In the genomic region with DNA sequence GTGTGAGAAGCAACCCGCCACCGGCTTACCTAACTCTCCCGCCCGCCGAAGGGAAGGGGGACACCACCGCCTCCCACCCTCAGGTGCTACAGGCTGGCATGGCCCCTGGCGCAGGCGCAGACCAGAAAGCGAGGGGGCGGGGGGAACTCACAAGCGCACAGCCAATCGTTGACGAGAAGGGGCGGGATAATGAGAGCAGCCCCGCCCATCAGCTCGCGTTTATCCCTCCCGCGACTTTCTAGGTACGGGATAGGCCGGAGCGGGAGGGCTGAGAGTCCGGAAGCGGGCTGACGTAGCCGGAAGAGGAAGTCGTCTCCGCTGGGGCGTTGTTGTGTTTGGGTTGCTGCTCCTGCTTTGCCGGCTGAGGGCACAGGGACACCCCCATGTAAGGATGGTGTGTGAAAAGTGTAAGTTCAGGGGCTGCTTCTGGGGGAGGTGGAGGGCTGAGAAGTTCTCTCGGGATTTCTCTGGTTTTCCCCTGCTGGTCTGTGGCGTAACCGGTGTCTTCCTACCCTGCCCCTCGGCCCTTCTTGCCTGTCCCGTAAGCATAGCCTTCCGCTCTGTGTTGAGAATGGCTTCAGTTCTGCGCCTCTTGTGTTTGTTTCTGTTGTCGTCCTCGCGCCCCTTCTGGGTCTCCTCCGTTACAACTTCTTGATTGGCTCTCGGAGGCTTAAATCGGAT, we compare ENCODE assay signal across 8 mouse cellular contexts. TPM values are rescaled to one million over a fixed set of nuclear protein-coding genes. Genes with fewer than 3 reads are reported as not detected.
DNase-seq lines count a peak whose midpoint lies in the region; ATAC-seq and TF ChIP-seq lines count a peak whose summit lies in the region.

Gene Pigf (minus strand): TSS at position 138 of the 681 bp plus-strand sequence.
Gene Cript (plus strand): TSS at position 282 of the 681 bp plus-strand sequence.

- TF ChIP-seq RAD21 in MEL (IDR thresholded peaks at IDR 0.05; ENCODE audit: low read depth, low read length), result no peak

- TF ChIP-seq EP300 in MEL (IDR thresholded peaks at IDR 0.05; ENCODE audit: low read depth in 1 of 2, low read length in 2 of 2), result no peak

- peak within 1 kb of the TSS; percentile 75 to 83 for H3K4me3 ChIP-seq in MEL (ENCODE audit: control insufficient read depth in 1 of 2, insufficient read depth in 1 of 2, low read depth in 2 of 2, low read length in 2 of 2)
- H3K4me3 ChIP-seq in cerebellum, adult 2 months (replicated peaks; ENCODE audit: insufficient read depth, low read depth, low read length), result peak within 1 kb of the TSS; percentile 84
- H3K4me3 ChIP-seq in forebrain, postnatal 0 days (ENCODE audit: low read depth, low read length), result peak within 1 kb of the TSS; percentile 88
- H3K4me3 ChIP-seq in lung, embryonic 15.5 days, result peak within 1 kb of the TSS; percentile 75

- peak within 1 kb of the TSS; percentile 98 for H3K4me2 ChIP-seq in forebrain, postnatal 0 days (ENCODE audit: low read depth)
- peak within 1 kb of the TSS; percentile 96 for H3K4me2 ChIP-seq in lung, embryonic 15.5 days

- H3K4me1 ChIP-seq in MEL (ENCODE audit: control insufficient read depth in 1 of 2, insufficient read depth in 2 of 2, low read length in 2 of 2), result peaks cover 0 to 4% of the 10 kb centered on the region in 2 experiments; a peak in 3 of 4 replicates
- peaks cover 4% of the 10 kb centered on the region; the same call in 1 of the 2 replicates for H3K4me1 ChIP-seq in cerebellum, adult 2 months (ENCODE audit: control insufficient read depth, insufficient read depth, low read length)
- H3K4me1 ChIP-seq in forebrain, postnatal 0 days (ENCODE audit: insufficient read depth), result peaks cover 5% of the 10 kb centered on the region
- H3K4me1 ChIP-seq in lung, embryonic 15.5 days, result peaks cover 9% of the 10 kb centered on the region; the same call in 1 of the 2 replicates

- DNase-seq in MEL (ENCODE audit: low read depth, low spot score), result peak; percentile 98
- DNase-seq in cerebellum, adult 2 months, result peak; percentile 98
- DNase-seq in forebrain, postnatal 0 days, result peak; percentile 99
- peak; percentile 98 for DNase-seq in heart, postnatal 4 days
- DNase-seq in layer of hippocampus, adult 8-10 months (ENCODE audit: low spot score in 2 of 2), result peak; percentile 97 to 98
- DNase-seq in ovary, adult 18-20 months (ENCODE audit: low spot score), result peak; percentile 95
- peak; percentile 99 for DNase-seq in thymus, postnatal 0 days (ENCODE audit: low spot score)

- peaks cover 3% of the 10 kb centered on the region for H3K79me2 ChIP-seq in MEL (ENCODE audit: control insufficient read depth, insufficient read depth, low read length, poor library complexity)

- no peaks in the 10 kb centered on the region for H3K9me3 ChIP-seq in MEL (replicated peaks; ENCODE audit: insufficient read depth, low read length)
- H3K9me3 ChIP-seq in forebrain, postnatal 0 days (ENCODE audit: low read length), result no peaks in the 10 kb centered on the region
- H3K9me3 ChIP-seq in lung, embryonic 15.5 days, result no peaks in the 10 kb centered on the region

- H3K27ac ChIP-seq in MEL (ENCODE audit: control insufficient read depth, low read depth, low read length), result peak within 1 kb of the TSS; percentile 2; the same call in 1 of the 2 replicates
- peak within 1 kb of the TSS; percentile 23; the same call in 1 of the 2 replicates for H3K27ac ChIP-seq in cerebellum, adult 2 months (ENCODE audit: insufficient read depth, low read length)
- peak within 1 kb of the TSS; percentile 50 for H3K27ac ChIP-seq in forebrain, postnatal 0 days (ENCODE audit: low read depth, low read length)
- H3K27ac ChIP-seq in lung, embryonic 15.5 days, result peak within 1 kb of the TSS; percentile 33

- H3K36me3 ChIP-seq in MEL (ENCODE audit: control insufficient read depth in 1 of 2, insufficient read depth in 2 of 2, low read length in 2 of 2), result peaks cover 3 to 9% of the 10 kb centered on the region in 2 experiments; a peak in 2 of 4 replicates
- no peaks in the 10 kb centered on the region; the same call in none of the 2 replicates for H3K36me3 ChIP-seq in forebrain, postnatal 0 days (ENCODE audit: insufficient read depth)
- peaks cover 10% of the 10 kb centered on the region for H3K36me3 ChIP-seq in lung, embryonic 15.5 days

- TF ChIP-seq CTCF in MEL (IDR thresholded peaks at IDR 0.05 in 2 of 3, conservative IDR thresholded peaks at IDR 0.05 in 1 of 3; ENCODE audit: control insufficient read depth in 1 of 3, insufficient read depth in 1 of 3, low read depth in 2 of 3, low read length in 3 of 3, poor library complexity in 1 of 3, severe bottlenecking in 1 of 3), result no peak
- no peak for TF ChIP-seq CTCF in cerebellum, adult 2 months (IDR thresholded peaks at IDR 0.05; ENCODE audit: borderline replicate concordance, insufficient read depth, low read depth, low read length)
- TF ChIP-seq CTCF in forebrain, postnatal 0 days (IDR thresholded peaks at IDR 0.05; ENCODE audit: low read depth), result peak; percentile 38

- 1% methylated on average over 43 of the region's 43 CpGs for WGBS in cerebellum, adult 2 months
- WGBS in forebrain, postnatal 0 days, result 3% methylated on average over 43 of the region's 43 CpGs
- under 1% methylated on average over 43 of the region's 43 CpGs for WGBS in lung, embryonic 15.5 days

- peak in 1 of 2 experiments; percentile 81 for TF ChIP-seq POLR2A in MEL (IDR thresholded peaks at IDR 0.05; ENCODE audit: control insufficient read depth in 1 of 2, insufficient read depth in 1 of 2, low read depth in 1 of 2, low read length in 2 of 2, poor library complexity in 1 of 2)
- peak; percentile 97 for TF ChIP-seq POLR2A in cerebellum, adult 2 months (IDR thresholded peaks at IDR 0.05; ENCODE audit: borderline replicate concordance, insufficient read depth, low read length)

- peak within 1 kb of the TSS; percentile 63 for H3K9ac ChIP-seq in MEL (ENCODE audit: control insufficient read depth, low read depth, low read length, poor library complexity, severe bottlenecking)
- H3K9ac ChIP-seq in forebrain, postnatal 0 days, result peak within 1 kb of the TSS; percentile 67
- peak within 1 kb of the TSS; percentile 66 for H3K9ac ChIP-seq in lung, embryonic 15.5 days

- peak; percentile 100 for ATAC-seq in forebrain, postnatal 0 days
- peak; percentile 100 for ATAC-seq in lung, embryonic 15.5 days (ENCODE audit: borderline replicate concordance, extremely low read depth, low FRiP score, low TSS enrichment)

- H3K27me3 ChIP-seq in MEL (ENCODE audit: control insufficient read depth in 1 of 2, insufficient read depth in 2 of 2, low read length in 2 of 2), result no peaks in the 10 kb centered on the region
- no peaks in the 10 kb centered on the region for H3K27me3 ChIP-seq in cerebellum, adult 2 months (ENCODE audit: control insufficient read depth, insufficient read depth, low read length)
- H3K27me3 ChIP-seq in forebrain, postnatal 0 days (ENCODE audit: insufficient read depth, low read length), result no peaks in the 10 kb centered on the region
- no peaks in the 10 kb centered on the region for H3K27me3 ChIP-seq in lung, embryonic 15.5 days

TF ChIP-seq in MEL, 35 proteins besides CTCF, POLR2A, EP300 and RAD21 (continues in another document):
- TF ChIP-seq USF2 (IDR thresholded peaks at IDR 0.05; ENCODE audit: borderline replicate concordance in 1 of 2, insufficient read depth in 1 of 2, low read depth in 1 of 2, low read length in 2 of 2) (no peak), ZKSCAN1 (IDR thresholded peaks at IDR 0.05; ENCODE audit: low read depth, low read length) (no peak), MAX (IDR thresholded peaks at IDR 0.05; ENCODE audit: low read length) (peak; percentile 67; the same call in 1 of the 2 replicates), ZMIZ1 (IDR thresholded peaks at IDR 0.05; ENCODE audit: low read depth, low read length) (peak; percentile 58; the same call in 1 of the 2 replicates), JUND (IDR thresholded peaks at IDR 0.05; ENCODE audit: low read depth, low read length) (no peak), MYC (IDR thresholded peaks at IDR 0.05; ENCODE audit: low read depth, low read length) (peak; percentile 50; the same call in 1 of the 2 replicates), MEF2A (IDR thresholded peaks at IDR 0.05; ENCODE audit: extremely low read depth, insufficient replicate concordance, low read depth, low read length, poor library complexity, severe bottlenecking) (no peak), ZC3H11A (IDR thresholded peaks at IDR 0.05; ENCODE audit: low read depth, low read length) (no peak), POLR2AphosphoS5 (IDR thresholded peaks at IDR 0.05; ENCODE audit: borderline replicate concordance, low read depth, low read length) (no peak), NELFE (IDR thresholded peaks at IDR 0.05; ENCODE audit: low read depth, low read length) (peak; percentile 86), TBP (IDR thresholded peaks at IDR 0.05; ENCODE audit: low read depth, low read length) (peak; percentile 61; the same call in 1 of the 2 replicates), GATA1 (IDR thresholded peaks at IDR 0.05; ENCODE audit: low read depth, low read length) (no peak), HCFC1 (IDR thresholded peaks at IDR 0.05; ENCODE audit: low read depth, low read length) (peak; percentile 90)

RNA-seq across cellular contexts. Expression of gene Pigf, which starts in this region (rescaled TPM):
- 24.1 and 24.8 TPM in 2 replicates for total RNA-seq in MEL (2012; rRNA removed)
- 10 to 100 TPM in 1 of 2 experiments, not detected in 1; 19.2 TPM for polyA plus RNA-seq in MEL (2012; ENCODE audit: insufficient read depth in 1 of 2, insufficient read length in 2 of 2, low read depth in 1 of 2, low replicate concordance in 2 of 2, missing spikeins in 1 of 2)
- 18.2 and 19.6 TPM in 2 replicates for polyA plus RNA-seq in cerebellum, adult 2 months (2012; rRNA removed)
- total RNA-seq in forebrain, postnatal 0 days (2014; rRNA removed), result 18.2 and 19.1 TPM in 2 replicates
- polyA plus RNA-seq in forebrain, postnatal 0 days (2015; fragmentation: Nextera tagmentation; extraction: Ambion mirVana), result 28.7 and 34.0 TPM in 2 replicates
- 1 to 10 TPM; 5.5 to 6.8 TPM for total RNA-seq in heart, postnatal 4 days (2021)
- 10 to 100 TPM; 17.8 to 23.3 (median 19.6) TPM for total RNA-seq in layer of hippocampus, adult 8-10 months (2022)
- 30.7 and 35.0 TPM in 2 replicates for polyA plus RNA-seq in lung, embryonic 15.5 days (2015; fragmentation: Nextera tagmentation; extraction: Ambion mirVana)
- 25.8 and 26.9 TPM in 2 replicates for polyA plus RNA-seq in thymus, postnatal 0 days (2015; fragmentation: Nextera tagmentation; extraction: Ambion mirVana)

RNA-seq across cellular contexts. Expression of gene Cript, which starts in this region (rescaled TPM):
- total RNA-seq in MEL (2012; rRNA removed), result 29.9 and 30.2 TPM in 2 replicates
- polyA plus RNA-seq in MEL (2012; ENCODE audit: insufficient read depth in 1 of 2, insufficient read length in 2 of 2, low read depth in 1 of 2, low replicate concordance in 2 of 2, missing spikeins in 1 of 2), result 10 to 100 TPM in 1 of 2 experiments, not detected in 1; 41.8 TPM
- 77.0 and 86.6 TPM in 2 replicates for polyA plus RNA-seq in cerebellum, adult 2 months (2012; rRNA removed)
- 82.7 and 109 TPM in 2 replicates for total RNA-seq in forebrain, postnatal 0 days (2014; rRNA removed)
- 215 and 249 TPM in 2 replicates for polyA plus RNA-seq in forebrain, postnatal 0 days (2015; fragmentation: Nextera tagmentation; extraction: Ambion mirVana)
- 10 to 100 TPM; 46.6 to 48.8 TPM for total RNA-seq in heart, postnatal 4 days (2021)
- 10 to 100 TPM; 49.9 to 71.9 (median 56.2) TPM for total RNA-seq in layer of hippocampus, adult 8-10 months (2022)
- 129 and 145 TPM in 2 replicates for polyA plus RNA-seq in lung, embryonic 15.5 days (2015; fragmentation: Nextera tagmentation; extraction: Ambion mirVana)
- polyA plus RNA-seq in thymus, postnatal 0 days (2015; fragmentation: Nextera tagmentation; extraction: Ambion mirVana), result 200 TPM in 2 replicates

Comparison
In these comparisons a context has a peak if more than half of its experiments do, and no peak if none do; other contexts are left out.
1. Peak in every context shown above with its lines: DNase-seq, ATAC-seq, H3K4me3 ChIP-seq and H3K27ac ChIP-seq.